Mouse (Mus musculus) cortical plate, adult 2 months (tissue): ENCODE data around the gene Pkhd1.
A peak's percentile ranks its signal among the peaks of the same experiment; 100 is the strongest.

Source experiments
- CTCF ChIP-seq: fragments of 200-500 bp; IDR thresholded peaks from 2 replicates; pipeline ENCODE4 v1.5.1; 2011; ENCODE audit warnings: mild to moderate bottlenecking, control low read depth, low read length; ENCODE audit not compliant: insufficient read depth; ENCODE audit errors: extremely low read depth
- POLR2A ChIP-seq: fragments of 200-500 bp; IDR thresholded peaks from 2 replicates; pipeline ENCODE4 v1.6.1; 2011; ENCODE audit warnings: mild to moderate bottlenecking, low read length, control low read depth; ENCODE audit not compliant: insufficient read depth; ENCODE audit errors: extremely low read depth

GRCm38 (mm10) chr1:20450074-20450473, 167.8 kb downstream of the Pkhd1 start:
- TF ChIP-seq POLR2A: no peak
- peak; percentile 80 for TF ChIP-seq CTCF
